Mouse (Mus musculus): Measurements from ENCODE around the gene Dguok. TPM values are rescaled to one million over a fixed set of nuclear protein-coding genes. Genes with fewer than 3 reads are reported as not detected.
A peak's percentile ranks its signal among the peaks of the same experiment; 100 is the strongest.

Gene Dguok
- polyA plus RNA-seq (2015; fragmentation: Nextera tagmentation; extraction: Ambion mirVana) = 72.2 and 74.0 TPM in 2 replicates

- Histone ChIP-seq H3K27ac (peak within 1 kb of the TSS; percentile 95), H3K9ac (peak within 1 kb of the TSS; percentile 75), H3K27me3 (replicated peaks) (no peaks in the 10 kb centered on the region), H3K4me1 (peaks cover 17% of the 10 kb centered on the region), H3K36me3 (replicated peaks) (no peaks in the 10 kb centered on the region), H3K4me2 (peak within 1 kb of the TSS; percentile 62), H3K4me3 (peak within 1 kb of the TSS; percentile 74), H3K9me3 (no peaks in the 10 kb centered on the region)
- peak; percentile 100 for ATAC-seq (replicated peaks)
- WGBS = under 1% methylated on average over 54 of the region's 54 CpGs
These were observed at the start of gene Dguok for GRCm38 (mm10) chr6:83506258-83507167. Dguok (minus strand) TSS chr6:83506969.

- Histone ChIP-seq H3K36me3 (replicated peaks) (peaks cover 40% of the 10 kb centered on the region), H3K27ac (no peak overlapping the region), H3K4me3 (no peak overlapping the region), H3K27me3 (replicated peaks) (no peaks in the 10 kb centered on the region), H3K9ac (no peak overlapping the region), H3K4me2 (no peak overlapping the region), H3K4me1 (no peaks in the 10 kb centered on the region), H3K9me3 (no peaks in the 10 kb centered on the region)
- no peak for ATAC-seq (replicated peaks)
- WGBS = 86% methylated on average over 6 of the region's 6 CpGs
These were observed 49.2 kb upstream of the Dguok start for GRCm38 (mm10) chr6:83555972-83556371.

GRCm38 (mm10) chr6:83548346-83548745, 41.6 kb upstream of the Dguok start:
- Histone ChIP-seq H3K9me3 (no peaks in the 10 kb centered on the region), H3K9ac (no peak overlapping the region), H3K4me2 (no peak overlapping the region), H3K27ac (no peak overlapping the region), H3K4me3 (no peak overlapping the region), H3K36me3 (replicated peaks) (peaks cover 25% of the 10 kb centered on the region), H3K27me3 (replicated peaks) (no peaks in the 10 kb centered on the region), H3K4me1 (no peaks in the 10 kb centered on the region)
- no peak for ATAC-seq (replicated peaks)
- WGBS = 65% methylated on average over 5 of the region's 5 CpGs

GRCm38 (mm10) chr6:83545778-83546177, 39.0 kb upstream of the Dguok start:
- H3K27ac ChIP-seq = no peak overlapping the region
- no peak for ATAC-seq (replicated peaks)
- H3K4me1 ChIP-seq = no peaks in the 10 kb centered on the region
- no peak overlapping the region for H3K4me3 ChIP-seq
- H3K27me3 ChIP-seq (replicated peaks) = no peaks in the 10 kb centered on the region
- 82% methylated on average over 3 of the region's 3 CpGs for WGBS
- H3K36me3 ChIP-seq (replicated peaks) = peaks cover 22% of the 10 kb centered on the region
- no peaks in the 10 kb centered on the region for H3K9me3 ChIP-seq
- no peak overlapping the region for H3K9ac ChIP-seq
- H3K4me2 ChIP-seq = no peak overlapping the region

- Histone ChIP-seq H3K9me3 (no peaks in the 10 kb centered on the region), H3K9ac (no peak overlapping the region), H3K27ac (no peak overlapping the region), H3K4me3 (no peak overlapping the region), H3K4me2 (no peak overlapping the region), H3K27me3 (replicated peaks) (no peaks in the 10 kb centered on the region), H3K36me3 (replicated peaks) (peaks cover 20% of the 10 kb centered on the region), H3K4me1 (no peaks in the 10 kb centered on the region)
- no peak for ATAC-seq (replicated peaks)
- WGBS = 81% methylated on average over 11 of the region's 11 CpGs
These were observed 35.1 kb upstream of the Dguok start for GRCm38 (mm10) chr6:83541756-83542456.

- ATAC-seq (replicated peaks) = no peak
- Histone ChIP-seq H3K27me3 (replicated peaks) (no peaks in the 10 kb centered on the region), H3K4me2 (no peak overlapping the region), H3K9me3 (no peaks in the 10 kb centered on the region), H3K4me1 (no peaks in the 10 kb centered on the region), H3K36me3 (replicated peaks) (peaks cover 7% of the 10 kb centered on the region), H3K4me3 (no peak overlapping the region), H3K27ac (no peak overlapping the region), H3K9ac (no peak overlapping the region)
- WGBS = 35% methylated on average over 4 of the region's 4 CpGs
These were observed 33.2 kb upstream of the Dguok start for GRCm38 (mm10) chr6:83540017-83540416.

GRCm38 (mm10) chr6:83536795-83537059, 30.0 kb upstream of the Dguok start:
- Histone ChIP-seq H3K27ac (no peak overlapping the region), H3K4me1 (no peaks in the 10 kb centered on the region)

GRCm38 (mm10) chr6:83536028-83536794, 29.4 kb upstream of the Dguok start, which contains the start of gene Actg2:
Actg2 (minus strand) TSS chr6:83536265.
- 66% methylated on average over 12 of the region's 12 CpGs for WGBS
- no peaks in the 10 kb centered on the region for H3K36me3 ChIP-seq (replicated peaks)
- H3K4me2 ChIP-seq = no peak within 1 kb of the TSS
- H3K4me1 ChIP-seq = no peaks in the 10 kb centered on the region
- no peak within 1 kb of the TSS for H3K27ac ChIP-seq
- no peaks in the 10 kb centered on the region for H3K27me3 ChIP-seq (replicated peaks)
- H3K9ac ChIP-seq = no peak within 1 kb of the TSS
- no peaks in the 10 kb centered on the region for H3K9me3 ChIP-seq
- no peak for ATAC-seq (replicated peaks)
- no peak within 1 kb of the TSS for H3K4me3 ChIP-seq

More at GRCm38 (mm10) chr6:83536795-83537059, 30.0 kb upstream of the Dguok start:
- H3K27me3 ChIP-seq (replicated peaks) = no peaks in the 10 kb centered on the region
- H3K4me3 ChIP-seq = no peak overlapping the region
- H3K9me3 ChIP-seq = no peaks in the 10 kb centered on the region
- H3K4me2 ChIP-seq = no peak overlapping the region
- no peak for ATAC-seq (replicated peaks)
- WGBS = 55% methylated on average over 6 of the region's 6 CpGs
- H3K9ac ChIP-seq = no peak overlapping the region
- H3K36me3 ChIP-seq (replicated peaks) = no peaks in the 10 kb centered on the region

GRCm38 (mm10) chr6:83532608-83533007, 25.8 kb upstream of the Dguok start:
- no peak overlapping the region for H3K4me3 ChIP-seq
- H3K4me1 ChIP-seq = no peaks in the 10 kb centered on the region
- H3K9ac ChIP-seq = no peak overlapping the region
- no peaks in the 10 kb centered on the region for H3K36me3 ChIP-seq (replicated peaks)
- no peaks in the 10 kb centered on the region for H3K27me3 ChIP-seq (replicated peaks)
- ATAC-seq (replicated peaks) = no peak
- 68% methylated on average over 2 of the region's 2 CpGs for WGBS
- H3K9me3 ChIP-seq = no peaks in the 10 kb centered on the region
- no peak overlapping the region for H3K27ac ChIP-seq
- no peak overlapping the region for H3K4me2 ChIP-seq

- no peaks in the 10 kb centered on the region for H3K36me3 ChIP-seq (replicated peaks)
- no peak overlapping the region for H3K4me3 ChIP-seq
- no peak overlapping the region for H3K4me2 ChIP-seq
- no peak overlapping the region for H3K27ac ChIP-seq
- no peaks in the 10 kb centered on the region for H3K9me3 ChIP-seq
- H3K9ac ChIP-seq = no peak overlapping the region
- H3K4me1 ChIP-seq = no peaks in the 10 kb centered on the region
- ATAC-seq (replicated peaks) = no peak
- 72% methylated on average over 6 of the region's 6 CpGs for WGBS
- no peaks in the 10 kb centered on the region for H3K27me3 ChIP-seq (replicated peaks)
These were observed 16.4 kb upstream of the Dguok start for GRCm38 (mm10) chr6:83523194-83523593.

- Histone ChIP-seq H3K27me3 (replicated peaks) (no peaks in the 10 kb centered on the region), H3K27ac (no peak overlapping the region), H3K9me3 (no peaks in the 10 kb centered on the region), H3K4me1 (no peaks in the 10 kb centered on the region), H3K9ac (no peak overlapping the region), H3K36me3 (replicated peaks) (no peaks in the 10 kb centered on the region), H3K4me2 (no peak overlapping the region), H3K4me3 (no peak overlapping the region)
- 75% methylated on average over 6 of the region's 6 CpGs for WGBS
- ATAC-seq (replicated peaks) = no peak
These were observed 15.0 kb upstream of the Dguok start for GRCm38 (mm10) chr6:83521784-83522183.

GRCm38 (mm10) chr6:83518637-83519036, 11.9 kb upstream of the Dguok start:
- Histone ChIP-seq H3K27ac (no peak overlapping the region), H3K4me3 (no peak overlapping the region), H3K9ac (no peak overlapping the region), H3K36me3 (replicated peaks) (no peaks in the 10 kb centered on the region), H3K27me3 (replicated peaks) (no peaks in the 10 kb centered on the region), H3K4me2 (no peak overlapping the region), H3K4me1 (no peaks in the 10 kb centered on the region), H3K9me3 (no peaks in the 10 kb centered on the region)
- WGBS = 80% methylated on average over 3 of the region's 3 CpGs
- no peak for ATAC-seq (replicated peaks)

Measured in midbrain, embryonic 15.5 days (tissue).